Mouse (Mus musculus) megakaryocyte, embryonic 14.5 days (primary cell): ENCODE measurements around the gene Bcar3.

ENCODE experiments used
- FLI1 ChIP-seq: IDR thresholded peaks from 2 replicates; pipeline ENCODE4 v1.6.1; 2012; ENCODE audit warnings: low read length, inconsistent platforms, mixed read lengths
- GATA1 ChIP-seq: IDR thresholded peaks from 3 replicates; pipeline ENCODE4 v1.6.1; 2012; ENCODE audit warnings: mixed read lengths, low read length, inconsistent platforms, borderline replicate concordance

DNA sequence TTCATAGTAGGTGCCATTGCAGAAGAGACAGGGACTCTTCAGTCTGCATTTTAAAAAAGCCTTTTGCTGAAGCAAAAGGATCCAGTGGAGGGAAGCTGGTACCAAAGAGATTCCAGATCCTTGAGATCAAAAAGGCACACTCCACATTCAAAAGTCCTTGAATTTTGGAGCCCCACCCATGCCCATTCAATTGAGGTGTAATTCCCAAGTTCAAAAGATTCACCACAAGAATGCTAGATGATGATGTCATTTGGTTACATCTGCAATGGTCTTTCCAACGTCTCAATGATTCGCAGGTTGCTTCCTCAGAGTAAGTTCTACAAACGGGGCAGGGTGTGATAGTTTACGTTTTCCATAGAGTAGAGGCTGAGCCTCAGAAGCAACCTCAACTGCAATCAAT lies 192.3 kb downstream of the Bcar3 start:
- TF ChIP-seq GATA1, result no peak
- TF ChIP-seq FLI1, result no peak
